Mouse (Mus musculus) neural tube, embryonic 11.5 days (tissue): ENCODE measurements at regions not wholly inside any gene's neighbourhood (a gene's known extent, or its start where the extent isn't known, plus 50 kb on each side); places are given as distances from the start of the nearest gene placed in this dataset.

Source experiments
- ATAC-seq: fragments of 200-750 bp; cut with Nextera tagmentation; 2 replicates; pipeline ENCODE4 v1.8.0; 2017; ENCODE audit warnings: moderate number of reproducible peaks, mild to moderate bottlenecking, moderate TSS enrichment, moderate library complexity; ENCODE audit not compliant: insufficient read depth, low FRiP score, low TSS enrichment
- DNase-seq: peaks from one replicate; pipeline ENCODE4 v3.0.0-alpha.2; 2015; ENCODE audit warnings: low spot score
- H3K27ac ChIP-seq: fragments of 300-500 bp; sonication (generic); 2 replicates; pipeline ENCODE4 v1.5.1; 2014; ENCODE audit warnings: low read depth, mild to moderate bottlenecking, low read length
- H3K27me3 ChIP-seq: fragments of 300-500 bp; sonication (generic); 2 replicates; pipeline ENCODE4 v1.6.1; 2014; ENCODE audit warnings: mild to moderate bottlenecking, low read length, mixed read lengths; ENCODE audit not compliant: control insufficient read depth, insufficient read depth
- H3K36me3 ChIP-seq: fragments of 300-500 bp; sonication (generic); 2 replicates; pipeline ENCODE4 v1.6.1; 2014; ENCODE audit warnings: mild to moderate bottlenecking, low read length, moderate library complexity, mixed read lengths; ENCODE audit not compliant: control insufficient read depth, insufficient read depth
- H3K4me1 ChIP-seq: fragments of 300-500 bp; sonication (generic); 2 replicates; pipeline ENCODE4 v1.6.1; 2014; ENCODE audit warnings: low read length, mixed read lengths; ENCODE audit not compliant: control insufficient read depth, insufficient read depth
- H3K4me2 ChIP-seq: fragments of 300-500 bp; sonication (generic); 2 replicates; pipeline ENCODE4 v1.6.1; 2014; ENCODE audit warnings: low read depth, mild to moderate bottlenecking, moderate library complexity
- H3K4me3 ChIP-seq: fragments of 300-500 bp; sonication (generic); 2 replicates; pipeline ENCODE4 v1.5.1; 2014; ENCODE audit warnings: low read depth, low read length
- H3K9ac ChIP-seq: fragments of 300-500 bp; sonication (generic); 2 replicates; pipeline ENCODE4 v1.6.1; 2014; ENCODE audit warnings: mild to moderate bottlenecking, low read length
- H3K9me3 ChIP-seq: fragments of 300-500 bp; sonication (generic); 2 replicates; pipeline ENCODE4 v1.6.1; 2016; ENCODE audit warnings: low read length; ENCODE audit not compliant: control insufficient read depth
- WGBS: fragments of 180-500 bp; shearing (Covaris S2); extraction: QIAGEN DNeasy Blood & Tissue Kit; methylation state at CpG from one replicate; pipeline ENCODE4 v1.1.7; 2014; 5-methylcytosine and 5-hydroxymethylcytosine counted together

- H3K27me3 ChIP-seq = no peaks in the 10 kb centered on the region
- H3K36me3 ChIP-seq = no peaks in the 10 kb centered on the region
- 57% methylated on average over 4 of the region's 4 CpGs for WGBS
- H3K4me2 ChIP-seq = no peak overlapping the region
- ATAC-seq (no peak), DNase-seq (no peak)
- H3K4me3 ChIP-seq = no peak overlapping the region
- H3K9me3 ChIP-seq = no peaks in the 10 kb centered on the region
- no peaks in the 10 kb centered on the region for H3K4me1 ChIP-seq
- no peak overlapping the region for H3K9ac ChIP-seq
- no peak overlapping the region for H3K27ac ChIP-seq
Observed at GRCm38 (mm10) chr7:95332037-95332436, 839.0 kb upstream of the Tenm4 start.

- H3K4me3 ChIP-seq = no peak overlapping the region
- no peaks in the 10 kb centered on the region for H3K4me1 ChIP-seq
- no peak for ATAC-seq
- no peak overlapping the region for H3K4me2 ChIP-seq
- 71% methylated on average over 7 of the region's 7 CpGs for WGBS
- H3K27me3 ChIP-seq = no peaks in the 10 kb centered on the region
- no peak for DNase-seq
- no peak overlapping the region for H3K27ac ChIP-seq
- H3K9ac ChIP-seq = no peak overlapping the region
- H3K36me3 ChIP-seq = no peaks in the 10 kb centered on the region
- no peaks in the 10 kb centered on the region for H3K9me3 ChIP-seq
Observed at GRCm38 (mm10) chr7:95350185-95350803, 820.8 kb upstream of the Tenm4 start.

- ATAC-seq (no peak), DNase-seq (no peak)
- Histone ChIP-seq H3K4me3 (no peak overlapping the region), H3K4me1 (no peaks in the 10 kb centered on the region), H3K27ac (no peak overlapping the region), H3K9me3 (no peaks in the 10 kb centered on the region), H3K9ac (no peak overlapping the region), H3K36me3 (no peaks in the 10 kb centered on the region), H3K4me2 (no peak overlapping the region), H3K27me3 (no peaks in the 10 kb centered on the region)
Observed at GRCm38 (mm10) chr7:95350804-95351199, 820.2 kb upstream of the Tenm4 start.

GRCm38 (mm10) chr7:95351337-95351736 is 819.7 kb upstream of the Tenm4 start:
- no peak overlapping the region for H3K4me2 ChIP-seq
- H3K9ac ChIP-seq = no peak overlapping the region
- no peaks in the 10 kb centered on the region for H3K27me3 ChIP-seq
- H3K36me3 ChIP-seq = no peaks in the 10 kb centered on the region
- no peaks in the 10 kb centered on the region for H3K9me3 ChIP-seq
- 94% methylated on average over 2 of the region's 2 CpGs for WGBS
- no peaks in the 10 kb centered on the region for H3K4me1 ChIP-seq
- DNase-seq (no peak), ATAC-seq (no peak)
- H3K4me3 ChIP-seq = no peak overlapping the region
- H3K27ac ChIP-seq = no peak overlapping the region

GRCm38 (mm10) chr7:95352133-95352532 is 818.9 kb upstream of the Tenm4 start:
- no peak overlapping the region for H3K27ac ChIP-seq
- no peaks in the 10 kb centered on the region for H3K9me3 ChIP-seq
- 89% methylated on average over 3 of the region's 3 CpGs for WGBS
- no peaks in the 10 kb centered on the region for H3K27me3 ChIP-seq
- DNase-seq (no peak), ATAC-seq (no peak)
- H3K9ac ChIP-seq = no peak overlapping the region
- H3K4me2 ChIP-seq = no peak overlapping the region
- H3K4me3 ChIP-seq = no peak overlapping the region
- no peaks in the 10 kb centered on the region for H3K4me1 ChIP-seq
- no peaks in the 10 kb centered on the region for H3K36me3 ChIP-seq

GRCm38 (mm10) chr7:95354991-95355390 is 816.1 kb upstream of the Tenm4 start:
- DNase-seq (no peak), ATAC-seq (peak; percentile 53; the same call in 1 of the 2 replicates)
- Histone ChIP-seq H3K9me3 (no peaks in the 10 kb centered on the region), H3K9ac (no peak overlapping the region), H3K27me3 (no peaks in the 10 kb centered on the region), H3K4me3 (no peak overlapping the region), H3K27ac (no peak overlapping the region), H3K4me1 (no peaks in the 10 kb centered on the region), H3K36me3 (no peaks in the 10 kb centered on the region), H3K4me2 (no peak overlapping the region)
- WGBS = 57% methylated on average over 2 of the region's 2 CpGs

GRCm38 (mm10) chr7:95358732-95359131 is 812.3 kb upstream of the Tenm4 start:
- H3K4me1 ChIP-seq = no peaks in the 10 kb centered on the region
- 74% methylated on average over 4 of the region's 4 CpGs for WGBS
- H3K27ac ChIP-seq = no peak overlapping the region
- ATAC-seq (no peak), DNase-seq (no peak)
- no peaks in the 10 kb centered on the region for H3K27me3 ChIP-seq
- H3K36me3 ChIP-seq = no peaks in the 10 kb centered on the region
- no peak overlapping the region for H3K4me2 ChIP-seq
- no peak overlapping the region for H3K9ac ChIP-seq
- no peak overlapping the region for H3K4me3 ChIP-seq
- H3K9me3 ChIP-seq = no peaks in the 10 kb centered on the region

- Histone ChIP-seq H3K27ac (no peak overlapping the region), H3K4me1 (no peaks in the 10 kb centered on the region), H3K27me3 (no peaks in the 10 kb centered on the region), H3K36me3 (no peaks in the 10 kb centered on the region), H3K9ac (no peak overlapping the region), H3K4me2 (no peak overlapping the region), H3K4me3 (no peak overlapping the region), H3K9me3 (no peaks in the 10 kb centered on the region)
- WGBS = 92% methylated on average over 6 of the region's 6 CpGs
- ATAC-seq (no peak), DNase-seq (no peak)
Observed at GRCm38 (mm10) chr7:95359154-95359553, 811.9 kb upstream of the Tenm4 start.
